Mouse (Mus musculus): ENCODE measurements around the gene Kmt2a.

Gene Kmt2a

DNA sequence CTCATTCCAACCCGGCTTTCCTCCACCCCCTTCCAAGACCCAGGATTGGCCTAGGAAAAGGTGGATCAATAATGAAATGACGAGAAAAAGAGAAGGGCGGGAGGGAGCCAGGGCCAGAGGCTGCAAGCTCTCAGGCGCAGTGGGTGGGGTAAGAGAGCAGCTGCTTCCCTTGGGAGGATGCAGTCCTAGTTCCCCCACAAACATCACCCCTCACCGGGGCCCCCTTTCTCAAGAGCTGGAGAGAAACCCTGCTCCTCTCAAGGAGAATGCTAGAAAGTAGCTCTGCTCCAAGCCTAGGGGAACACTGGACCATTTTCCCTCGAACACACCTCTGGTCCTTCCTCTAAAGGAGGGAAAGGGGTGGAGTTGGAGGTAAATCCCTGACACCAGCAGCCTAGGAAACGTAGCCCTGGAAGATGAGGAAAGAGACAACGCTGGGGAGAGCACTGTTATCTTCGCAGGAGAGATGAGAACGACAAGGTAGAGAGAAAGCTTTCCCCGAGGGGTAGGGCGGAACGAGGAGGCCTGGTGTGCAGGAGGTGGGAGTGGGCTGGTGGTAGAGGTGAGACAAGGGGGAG, 1.3 kb downstream of the Kmt2a start:
- peak; percentile 6 for DNase-seq (ENCODE audit: low spot score)

DNA sequence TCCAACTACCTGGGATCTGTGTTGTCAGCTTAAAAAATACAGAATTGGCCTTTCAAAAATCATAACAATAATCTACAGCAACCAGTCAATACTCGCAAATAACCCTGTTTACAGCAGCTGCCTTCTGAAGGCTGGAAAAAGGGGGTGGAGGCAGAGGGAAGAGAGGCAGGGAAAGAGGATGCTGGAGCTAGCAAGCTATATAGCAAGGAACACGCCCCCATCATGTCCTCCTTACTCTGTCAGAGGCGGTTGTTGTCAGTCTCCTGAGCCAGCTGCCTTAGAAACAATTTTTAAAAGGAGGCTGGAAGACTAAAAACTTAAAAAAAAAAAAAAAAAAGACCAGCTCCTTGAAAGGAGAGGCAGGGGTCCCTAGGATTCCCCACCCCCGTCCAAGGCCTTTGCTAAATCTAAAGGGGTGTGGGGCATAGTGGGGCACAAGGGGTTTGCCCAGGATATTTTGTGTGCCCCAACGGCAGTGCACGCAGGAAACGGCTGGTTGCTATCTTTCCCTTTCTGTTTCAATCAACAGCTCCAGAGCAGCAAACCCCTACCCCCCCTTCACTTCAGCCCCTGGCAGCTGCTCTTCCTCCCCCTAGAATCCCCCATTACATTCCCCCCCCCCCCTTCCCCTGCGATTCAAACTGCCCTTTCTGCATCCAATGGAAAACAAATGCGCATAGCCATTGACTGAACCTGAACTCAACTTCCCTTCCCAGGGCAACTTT, 2.2 kb downstream of the Kmt2a start:
- DNase-seq (ENCODE audit: low spot score), result no peak

DNA sequence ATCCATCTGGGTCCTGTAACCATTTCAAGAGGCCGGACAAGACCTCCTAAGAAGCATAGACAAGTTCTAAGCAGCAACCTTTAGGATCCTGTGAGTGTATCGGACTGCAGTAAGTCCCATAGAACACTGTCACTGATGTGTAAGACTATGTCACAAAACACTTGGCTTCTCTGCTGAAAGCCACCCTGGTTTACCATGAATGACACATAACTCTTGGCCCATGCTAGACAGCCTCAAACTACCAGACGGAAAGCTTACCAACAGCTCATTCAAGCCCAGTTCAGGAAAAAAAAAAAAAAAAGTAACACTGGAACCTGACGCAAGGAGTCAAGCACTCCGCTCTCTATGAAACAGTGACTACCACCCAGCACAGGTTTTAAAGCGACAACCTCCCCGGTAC, 3.4 kb downstream of the Kmt2a start:
- no peak for DNase-seq (ENCODE audit: low spot score)

DNA sequence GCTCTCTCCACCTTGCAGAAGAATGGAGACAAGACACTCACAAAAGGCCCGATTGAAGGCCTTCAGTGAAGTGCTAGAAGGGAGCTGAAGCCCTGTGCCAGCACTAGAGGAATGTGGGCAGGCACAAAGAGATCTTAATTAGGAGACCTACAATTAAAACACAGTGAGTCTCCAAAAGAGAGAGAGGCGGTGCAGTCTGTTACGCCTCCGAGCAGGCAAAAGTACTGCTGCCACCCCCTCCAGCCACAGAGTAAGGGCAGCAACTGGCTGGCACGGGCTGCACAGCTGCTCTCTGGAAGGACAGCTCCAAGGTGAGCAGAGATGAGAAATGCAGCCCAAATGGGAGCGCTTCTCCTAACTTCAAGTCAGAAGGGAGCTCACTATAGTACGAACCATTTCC, 5.6 kb downstream of the Kmt2a start:
- no peak for DNase-seq (ENCODE audit: low spot score)

DNA sequence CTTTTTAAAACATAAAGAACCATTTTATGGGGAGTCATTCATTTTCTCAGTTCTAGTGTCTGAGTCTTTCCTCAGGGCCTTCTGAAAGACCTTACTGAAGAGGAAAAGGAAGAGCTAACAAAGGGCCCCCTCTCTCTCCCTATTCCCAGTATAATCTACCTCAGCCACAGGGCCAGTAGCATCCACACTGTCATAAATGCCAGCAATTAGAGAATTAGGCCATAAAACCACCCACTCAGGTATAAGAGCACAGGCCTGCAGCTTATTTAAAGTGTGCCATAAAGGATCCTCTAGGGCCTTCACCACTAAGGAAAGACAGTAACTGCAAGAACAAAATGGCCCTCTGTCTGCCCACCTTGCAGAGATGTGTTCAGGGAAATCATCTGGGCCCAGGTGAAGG, 6.9 kb downstream of the Kmt2a start:
- no peak for DNase-seq (ENCODE audit: low spot score)

DNA sequence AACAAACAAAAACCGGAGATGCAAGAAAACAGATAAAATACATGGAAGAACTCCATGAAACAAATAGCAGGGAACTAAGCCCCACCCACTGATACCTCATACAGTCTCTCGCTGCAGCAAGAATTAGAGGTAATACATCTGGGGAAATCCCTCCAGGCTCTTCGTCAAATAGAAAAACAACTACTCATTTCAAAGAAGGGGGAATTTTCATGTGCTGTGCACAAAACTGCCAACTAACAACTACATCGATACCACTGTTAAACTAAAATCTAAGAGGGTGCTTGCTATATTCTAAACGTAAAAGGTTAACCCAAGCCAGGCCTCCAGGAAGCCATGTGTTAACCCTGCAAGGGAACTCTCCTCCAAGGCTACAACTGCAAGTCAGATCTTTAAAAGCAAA, 7.4 kb downstream of the Kmt2a start:
- DNase-seq (ENCODE audit: low spot score), result no peak

DNA sequence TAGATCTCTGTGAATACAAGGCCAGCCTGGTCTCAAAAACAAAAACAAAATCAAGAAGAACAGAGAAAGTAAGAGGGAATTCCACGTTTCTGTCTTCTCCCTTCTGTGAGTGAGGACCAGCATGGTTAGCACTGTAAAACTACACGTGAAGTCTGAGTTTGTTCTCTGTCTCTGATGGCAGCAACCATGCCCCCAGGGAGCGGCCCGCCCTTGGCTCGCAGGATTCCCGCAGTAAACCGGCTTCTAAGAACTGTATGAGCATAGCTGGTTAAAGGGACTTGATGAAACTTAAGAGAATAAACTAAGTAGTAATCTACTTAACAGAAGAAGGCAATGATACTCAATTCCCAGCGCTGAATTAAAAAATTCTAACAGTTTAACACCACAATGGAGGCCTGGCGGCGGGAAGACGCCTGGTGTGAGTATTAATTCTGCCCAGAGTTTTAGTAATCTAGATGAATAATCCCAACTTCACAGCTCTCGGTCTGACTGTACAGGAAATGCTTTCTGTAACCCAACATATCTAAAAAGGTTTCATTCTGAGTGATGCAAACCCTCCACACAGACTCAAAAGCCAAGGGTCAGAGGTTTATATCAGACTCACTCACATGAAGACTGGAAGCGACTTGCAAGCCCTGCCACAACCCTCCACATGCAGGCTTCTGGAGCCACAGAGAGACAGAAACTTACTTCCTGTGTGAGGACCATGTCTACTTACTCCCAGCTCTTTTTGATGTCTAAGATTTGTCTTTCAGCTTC, 12.6 kb downstream of the Kmt2a start:
- DNase-seq (ENCODE audit: low spot score), result no peak

DNA sequence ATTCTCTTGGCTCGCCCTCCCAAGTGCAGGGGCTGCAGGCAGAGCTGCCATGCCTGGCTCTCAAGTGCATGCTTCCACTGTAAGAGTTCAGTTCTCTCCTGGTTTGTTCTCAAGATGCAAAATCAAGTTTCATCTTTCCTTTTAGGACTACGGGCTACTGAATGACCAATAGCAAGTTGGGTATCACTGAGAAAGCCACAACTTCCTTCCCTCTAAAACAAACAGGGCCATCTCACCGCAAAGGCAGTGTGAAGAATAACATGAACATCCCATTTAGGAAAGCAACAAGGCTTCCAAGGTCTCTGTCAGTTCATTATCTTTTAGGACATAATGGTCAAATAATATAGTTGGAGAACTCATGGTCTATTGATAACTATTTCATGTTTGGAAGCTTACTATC, 13.4 kb downstream of the Kmt2a start:
- DNase-seq (ENCODE audit: low spot score), result no peak

DNA sequence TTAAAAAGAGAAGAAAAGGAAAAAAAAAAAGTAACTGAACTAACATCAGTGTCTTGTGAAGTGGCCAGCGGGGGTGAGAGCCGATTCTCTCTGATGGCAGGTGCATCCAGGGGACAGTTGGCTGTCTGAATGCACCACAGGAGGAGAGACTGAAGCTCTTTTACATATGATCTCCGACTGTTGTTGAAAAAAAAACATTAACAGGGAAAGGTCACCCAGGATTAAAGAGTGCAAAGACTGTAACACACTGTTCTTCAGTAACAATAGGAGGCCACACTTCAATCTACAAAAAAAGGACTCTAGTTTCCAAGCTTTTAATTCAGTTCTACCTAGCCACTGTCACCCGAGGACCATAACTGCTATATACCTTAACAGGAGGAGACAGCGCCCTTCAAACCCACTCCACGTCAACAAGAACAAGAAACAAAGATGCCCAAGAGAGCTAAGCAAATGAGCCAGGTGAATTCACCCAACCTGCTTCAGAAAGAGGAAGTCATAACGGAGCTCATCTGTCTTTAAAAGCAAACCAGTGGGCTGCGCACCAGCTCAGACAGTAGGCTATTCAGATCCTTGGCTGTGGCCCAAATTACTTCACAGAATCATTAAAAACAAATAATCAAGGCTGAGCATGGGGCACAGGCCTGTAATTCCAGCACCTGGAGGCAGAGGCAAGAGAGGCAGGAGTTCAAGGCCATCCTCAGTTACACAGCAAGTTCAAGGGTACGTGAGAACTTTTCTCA, 14.4 kb downstream of the Kmt2a start:
- DNase-seq (ENCODE audit: low spot score), result no peak

DNA sequence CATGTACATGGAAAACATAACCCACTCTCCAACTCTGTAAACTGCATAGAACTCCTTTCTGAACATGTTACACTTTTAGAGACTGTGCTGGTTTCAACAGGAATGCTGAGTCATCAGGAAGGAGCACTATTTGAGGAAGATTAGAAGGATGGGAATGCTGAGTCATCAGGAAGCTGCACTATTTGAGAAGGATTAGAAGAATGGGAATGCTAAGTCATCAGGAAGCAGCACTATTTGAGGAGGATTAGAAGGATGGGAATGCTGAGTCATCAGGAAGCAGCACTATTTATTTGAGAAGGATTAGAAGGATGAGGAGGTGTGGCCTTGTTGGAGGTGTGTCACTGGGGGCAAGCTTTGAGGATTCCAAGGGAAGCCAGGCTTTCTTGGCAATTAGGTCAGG, 20.0 kb downstream of the Kmt2a start:
- no peak for DNase-seq (ENCODE audit: low spot score)

DNA sequence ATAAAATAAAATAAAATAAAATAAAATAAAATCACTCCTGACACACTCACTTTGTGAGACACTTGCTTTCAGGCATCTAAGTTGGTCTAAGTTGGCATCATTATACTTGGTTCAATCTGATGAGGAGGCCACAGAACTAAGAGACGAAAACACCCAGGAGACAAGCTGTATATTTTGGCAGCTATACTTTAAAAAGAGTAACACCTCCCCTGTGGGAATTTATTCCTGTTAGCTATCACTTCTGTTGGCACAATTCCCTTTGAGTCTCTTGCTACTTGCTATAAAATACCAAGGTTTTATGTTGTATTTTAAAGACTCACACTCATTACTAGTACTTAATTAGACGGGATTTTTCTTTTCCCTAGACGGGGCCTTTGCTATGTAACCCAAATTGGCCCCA, 22.4 kb downstream of the Kmt2a start:
- DNase-seq (ENCODE audit: low spot score), result no peak

DNA sequence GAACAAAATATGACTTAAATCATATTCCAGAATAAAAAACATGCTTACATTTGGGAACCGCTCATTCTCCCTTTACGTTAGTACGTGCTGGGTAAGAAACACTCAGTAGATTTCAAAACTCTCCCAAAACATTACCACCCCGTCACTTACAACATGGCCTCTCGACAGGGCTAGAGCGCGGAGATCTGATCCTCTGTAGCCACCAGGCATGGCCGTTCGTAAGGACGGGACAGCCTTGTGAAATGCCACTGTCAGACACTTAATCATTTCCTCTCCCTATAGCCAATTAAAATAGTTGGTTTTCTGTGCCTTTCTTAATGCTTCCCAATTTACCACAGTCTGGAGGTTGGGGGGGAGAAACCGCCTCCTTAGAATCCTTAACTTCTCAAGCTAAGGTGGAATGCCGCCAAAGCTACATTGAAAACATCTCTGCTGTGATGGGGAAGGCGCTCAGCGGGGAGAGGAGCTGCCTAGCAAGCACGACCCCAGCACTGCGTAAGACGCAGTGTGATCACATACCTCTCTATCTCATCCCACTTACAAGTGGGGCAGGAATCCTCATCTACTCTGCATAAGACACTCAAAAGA, 23.6 kb downstream of the Kmt2a start:
- DNase-seq (ENCODE audit: low spot score), result no peak

DNA sequence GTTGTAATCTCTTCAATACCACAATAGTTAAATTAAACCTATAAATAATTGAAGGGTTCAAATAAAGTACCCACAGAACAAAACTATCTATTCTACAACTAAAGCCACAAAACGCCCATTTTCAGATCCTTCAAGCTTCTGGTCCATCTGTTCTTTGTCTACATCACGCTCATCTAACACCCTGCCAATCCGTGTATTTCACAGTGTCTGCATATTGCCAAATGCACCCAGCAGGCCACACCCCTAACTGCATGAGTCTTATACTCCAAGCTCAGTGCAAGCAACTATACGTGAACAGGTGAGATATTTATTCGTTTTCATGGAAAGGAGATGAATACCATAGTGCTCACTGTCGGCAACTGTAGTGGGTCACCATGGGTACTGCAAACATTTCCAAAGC, 25.9 kb downstream of the Kmt2a start:
- no peak for DNase-seq (ENCODE audit: low spot score)

DNA sequence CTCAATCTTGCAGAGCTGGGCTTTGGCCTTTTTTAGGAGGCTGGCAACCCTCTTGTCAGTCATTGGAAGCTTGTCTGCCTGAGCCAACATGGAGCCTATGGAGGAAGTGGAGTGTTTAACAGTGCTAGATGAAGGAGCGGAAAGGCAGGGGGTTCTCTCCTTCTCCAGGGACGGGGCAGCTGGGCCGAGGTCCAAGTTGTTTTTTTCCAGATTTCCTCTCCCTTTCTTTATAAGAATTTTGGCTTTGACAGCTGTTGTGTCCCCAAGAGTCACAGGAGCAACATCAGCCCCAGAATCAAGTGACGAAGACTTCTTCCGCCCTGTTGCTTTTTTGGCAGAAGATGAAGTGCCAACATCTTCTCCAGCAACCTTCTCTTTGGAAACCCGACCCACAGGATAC, 33.6 kb downstream of the Kmt2a start:
- DNase-seq (ENCODE audit: low spot score), result no peak

DNA sequence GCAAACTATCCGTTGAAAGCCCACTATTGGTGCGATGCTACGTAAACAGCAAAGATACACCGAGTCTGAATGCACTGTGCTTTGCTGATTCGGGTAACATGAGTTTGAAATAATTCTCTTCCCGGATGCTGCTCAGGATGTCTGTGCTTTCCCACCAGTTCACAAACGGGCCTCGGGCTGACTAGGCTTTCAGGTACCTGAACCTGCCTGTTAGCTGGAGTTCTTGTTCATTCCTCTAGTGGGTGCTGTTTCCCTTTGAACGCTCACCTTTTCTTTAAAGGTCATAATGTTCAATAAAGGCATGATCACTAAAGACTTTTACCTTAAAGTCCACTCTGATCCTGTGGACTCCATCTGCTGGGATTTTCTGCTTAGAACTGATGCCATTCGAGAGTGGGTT, 39.9 kb downstream of the Kmt2a start:
- DNase-seq (ENCODE audit: low spot score), result no peak

DNA sequence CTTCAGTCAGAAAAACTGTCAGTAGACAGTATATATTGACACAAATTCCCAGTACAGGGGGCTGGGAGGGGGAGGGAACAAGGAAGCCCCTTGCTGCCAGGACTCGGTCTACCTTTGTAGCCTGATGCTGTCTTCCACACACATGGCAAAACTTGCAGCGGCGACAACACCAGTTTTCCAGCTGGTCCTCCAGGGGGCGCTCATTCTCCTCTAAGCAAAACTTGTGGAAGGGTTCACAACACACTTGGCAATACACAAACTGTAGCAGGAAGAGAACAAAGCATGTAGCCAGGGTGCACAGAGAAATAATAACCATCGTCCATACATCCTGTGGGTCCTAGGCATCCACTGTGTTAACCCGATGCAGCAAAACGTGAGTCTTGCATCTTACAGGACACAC, 44.7 kb downstream of the Kmt2a start:
- DNase-seq (ENCODE audit: low spot score), result peak; percentile 78

DNA sequence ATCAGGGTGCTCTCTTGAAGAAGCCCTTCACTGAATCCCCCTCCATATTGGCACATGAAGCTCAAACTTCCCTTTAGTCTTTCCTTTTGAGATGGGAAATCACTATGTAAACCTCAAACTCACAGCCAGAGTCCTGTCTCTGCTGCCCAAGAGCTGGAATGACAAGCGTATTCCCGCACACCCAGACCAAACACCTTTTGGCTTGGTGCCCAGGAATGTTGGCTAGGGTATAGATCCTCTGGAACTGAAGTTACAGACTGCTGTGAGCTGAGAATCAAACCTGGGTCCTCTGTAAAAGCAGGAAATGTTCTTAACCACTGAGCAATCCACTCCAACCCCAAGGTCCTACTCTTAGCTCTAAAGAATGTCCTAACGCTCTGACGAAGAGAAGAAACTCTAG, 48.7 kb downstream of the Kmt2a start:
- peak; percentile 38 for DNase-seq (ENCODE audit: low spot score)

DNA sequence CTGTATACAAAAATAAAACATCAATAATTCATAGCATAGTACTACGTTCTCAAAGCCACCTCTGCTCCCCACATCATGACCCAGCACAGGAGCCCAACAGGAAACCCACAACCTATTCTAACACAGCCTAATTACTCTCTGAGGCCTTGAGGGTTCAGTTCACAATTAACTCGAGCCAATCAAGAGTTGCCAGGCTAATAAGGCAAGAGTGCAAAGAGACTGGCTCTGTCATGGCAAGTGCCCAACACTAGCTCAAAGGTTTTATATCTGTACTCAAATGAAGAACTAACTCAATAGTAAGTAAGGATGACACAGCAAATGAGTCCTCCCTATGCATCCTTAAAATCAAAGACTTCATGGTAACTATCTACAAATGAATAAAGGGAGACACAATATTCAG, 50.6 kb downstream of the Kmt2a start:
- no peak for DNase-seq (ENCODE audit: low spot score)

DNA sequence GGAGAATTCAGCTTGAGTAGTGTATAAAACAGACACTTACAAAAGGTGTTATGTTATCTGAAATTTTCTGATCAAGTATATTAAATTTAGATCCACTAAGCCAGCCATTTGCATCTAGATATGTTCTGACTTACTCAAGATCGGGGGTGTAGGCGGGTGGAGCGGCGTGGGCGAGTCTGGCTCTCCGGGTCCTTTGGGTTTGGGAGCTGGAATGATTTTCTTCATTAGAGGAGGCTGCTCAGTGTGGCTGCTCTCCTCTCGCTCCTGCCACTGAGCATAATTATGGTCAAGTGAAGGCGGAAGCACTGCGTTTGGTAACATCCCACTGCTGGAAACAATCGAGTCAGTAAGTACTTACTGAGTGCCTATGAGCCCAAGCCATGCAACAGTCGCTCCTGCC, 52.2 kb downstream of the Kmt2a start:
- no peak for DNase-seq (ENCODE audit: low spot score)

DNA sequence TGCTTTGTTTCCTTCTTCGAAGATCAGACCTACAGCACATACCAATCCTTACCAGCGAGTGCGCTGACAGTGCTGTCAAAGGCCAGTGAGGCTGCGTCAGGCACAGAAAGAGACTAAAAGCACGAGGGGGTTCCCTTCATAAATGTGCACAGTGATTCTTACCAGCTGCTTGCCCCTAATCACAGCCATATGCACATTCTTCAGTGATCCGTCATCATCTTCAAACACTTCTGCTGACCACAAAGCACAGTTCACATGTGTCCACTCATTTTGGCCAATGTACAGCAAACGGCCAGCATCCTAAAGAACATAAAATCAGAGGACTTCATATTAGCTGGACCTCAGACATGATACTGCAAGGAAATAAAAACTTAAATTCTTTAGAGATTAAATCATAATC, 54.4 kb downstream of the Kmt2a start:
- no peak for DNase-seq (ENCODE audit: low spot score)

DNA sequence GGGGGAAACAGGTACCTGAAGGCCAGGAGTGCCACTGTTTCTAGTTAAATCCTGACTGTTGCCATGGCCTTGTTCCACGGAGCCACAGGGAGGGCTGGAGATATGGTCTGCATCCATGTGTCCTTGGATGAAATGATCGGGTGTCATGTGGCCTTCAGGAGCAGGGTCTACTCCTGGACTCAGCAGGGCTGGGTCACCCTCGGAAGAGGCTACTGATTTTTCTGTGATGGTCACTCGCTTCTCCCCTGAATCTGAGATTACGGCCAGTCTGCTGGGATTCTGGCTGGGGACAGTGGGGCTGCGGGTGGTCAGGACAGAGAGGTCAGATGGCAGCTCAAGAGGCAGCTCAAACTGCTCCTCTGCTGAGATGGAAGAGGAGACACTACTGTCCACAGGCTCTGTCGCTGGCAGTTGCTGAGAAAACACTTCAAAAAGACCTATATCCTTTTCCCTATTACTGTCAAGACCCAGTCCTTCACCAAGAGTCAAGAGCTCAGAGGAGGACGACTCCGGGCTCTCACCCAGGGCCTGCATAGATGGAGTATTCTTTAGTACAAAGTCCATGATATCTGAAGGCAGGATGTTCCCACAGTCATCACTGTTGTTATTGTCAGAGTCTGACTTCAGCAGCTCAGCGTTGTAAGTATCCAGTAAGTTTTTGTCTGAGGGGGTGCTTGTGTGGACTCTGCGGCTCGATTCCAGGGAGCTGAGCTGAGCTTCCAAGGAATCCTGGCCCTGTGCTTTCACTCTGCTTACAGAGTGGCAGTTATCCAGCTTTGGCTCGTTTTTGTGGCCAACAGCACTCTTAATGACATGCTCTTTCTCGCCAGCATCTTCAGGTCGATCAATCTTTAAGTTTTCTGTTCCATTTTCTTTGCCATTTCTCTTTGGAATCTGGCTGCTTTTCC, 60.9 kb downstream of the Kmt2a start:
- no peak for DNase-seq (ENCODE audit: low spot score)

Measured in urinary bladder, postnatal 14 days (tissue).